Mouse (Mus musculus) layer of hippocampus, postnatal 10 days (tissue): Measurements from ENCODE around the gene C1ql1. TPM values are rescaled to one million over a fixed set of nuclear protein-coding genes. Genes with fewer than 3 reads are reported as not detected.

ENCODE experiments used
- DNase-seq, 2 experiments: peaks; one replicate each; pipeline ENCODE4 v3.0.0; 2021; ENCODE audit warnings: low spot score in 2 of 2
- total RNA-seq, 2 experiments: library from RNA; stranded (reverse); gene quantifications; 2 replicates each; pipeline ENCODE4 v1.2.3; 2021

The C1ql1 gene
- total RNA-seq, 2 experiments from 2014 or later: 32.3 to 37.5 TPM

GRCm38 (mm10) chr11:102902107-102902506 is 44.4 kb downstream of the C1ql1 start:
- no peak for DNase-seq

DNA sequence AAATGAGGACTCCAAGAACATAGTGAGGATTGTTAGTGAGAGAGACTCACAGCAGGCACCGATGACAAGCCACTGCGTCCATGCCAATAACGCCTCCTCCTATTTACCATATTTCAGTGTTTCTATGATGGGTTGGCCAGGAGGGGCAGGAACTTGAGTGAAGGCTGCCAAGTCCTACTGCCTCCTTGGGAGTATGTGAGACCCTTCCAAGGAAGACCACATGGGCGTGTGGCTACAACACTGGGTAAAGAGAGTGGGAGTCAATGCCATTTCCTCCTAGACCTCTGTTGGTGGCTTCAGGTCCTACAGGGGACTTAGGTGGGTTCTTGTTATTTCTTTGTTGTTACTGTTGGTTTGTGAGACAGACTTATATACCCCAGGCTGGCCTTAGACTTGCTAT is 45.3 kb downstream of the C1ql1 start:
- no peak for DNase-seq

DNA sequence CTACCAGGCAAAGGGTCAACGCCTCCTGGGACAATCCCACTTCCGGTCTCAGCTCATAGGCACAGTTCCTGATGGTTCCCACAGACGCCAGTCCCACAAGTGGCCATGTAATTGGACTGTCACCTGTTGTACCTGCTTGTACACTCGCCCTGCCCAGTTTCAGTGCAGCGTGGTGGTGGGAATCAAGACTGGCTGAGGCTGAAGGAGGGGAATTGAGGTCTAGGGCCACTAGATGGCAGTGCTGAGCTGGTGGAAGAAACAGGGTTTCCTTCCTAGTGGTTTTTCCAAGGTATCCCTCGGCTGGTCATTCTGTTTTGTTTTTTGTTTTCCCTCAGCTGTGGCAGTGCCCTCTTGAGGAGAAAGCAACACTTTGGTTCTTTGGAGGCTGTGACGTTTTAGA is 45.7 kb downstream of the C1ql1 start, which contains the start of gene Gfap:
Gene Gfap (minus strand): TSS at position 150 of the 400 bp plus-strand sequence.
- peak; percentile 91 to 93 for DNase-seq

DNA sequence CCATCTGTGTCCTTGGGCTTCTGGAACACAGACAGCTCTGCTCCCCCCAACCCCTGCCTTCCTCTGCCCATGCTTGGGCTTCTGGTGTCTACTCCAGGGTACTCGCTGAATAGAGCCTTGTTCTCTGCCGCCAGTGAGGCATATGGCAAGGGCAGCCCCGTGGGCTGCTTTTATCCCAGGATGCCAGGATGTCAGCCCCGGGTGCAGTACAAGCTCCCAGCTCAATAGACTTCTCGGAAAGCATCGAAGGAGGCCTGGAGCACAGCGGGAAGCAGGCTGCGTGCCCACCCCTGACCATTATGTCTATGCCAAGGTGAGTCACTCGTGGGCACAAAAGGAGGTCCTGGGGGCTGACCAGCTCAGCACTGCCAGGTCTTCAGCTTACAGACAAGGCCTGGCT is 48.1 kb downstream of the C1ql1 start:
- peak; percentile 72 to 78 for DNase-seq

DNA sequence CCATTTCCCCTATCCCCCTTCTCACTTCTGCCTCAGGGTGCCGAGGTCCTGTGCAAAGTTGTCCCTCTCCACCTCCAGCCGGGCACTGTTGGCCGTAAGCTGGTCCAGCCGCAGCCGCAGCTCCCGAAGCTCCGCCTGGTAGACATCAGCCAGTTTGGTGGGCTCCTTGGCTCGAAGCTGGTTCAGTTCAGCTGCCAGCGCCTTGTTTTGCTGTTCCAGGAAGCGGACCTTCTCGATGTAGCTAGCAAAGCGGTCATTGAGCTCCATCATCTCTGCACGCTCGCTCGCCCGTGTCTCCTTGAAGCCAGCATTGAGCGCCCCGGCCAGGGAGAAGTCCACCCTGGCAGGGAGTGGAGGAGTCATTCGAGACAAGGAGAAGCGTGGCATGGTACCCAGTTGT is 49.8 kb downstream of the C1ql1 start:
- peak in 1 of 2 experiments; percentile 45 for DNase-seq

- no peak for DNase-seq
Measured at GRCm38 (mm10) chr11:102895779-102896178, 50.7 kb downstream of the C1ql1 start.

GRCm38 (mm10) chr11:102894716-102895115 is 51.8 kb downstream of the C1ql1 start:
- no peak for DNase-seq

DNA sequence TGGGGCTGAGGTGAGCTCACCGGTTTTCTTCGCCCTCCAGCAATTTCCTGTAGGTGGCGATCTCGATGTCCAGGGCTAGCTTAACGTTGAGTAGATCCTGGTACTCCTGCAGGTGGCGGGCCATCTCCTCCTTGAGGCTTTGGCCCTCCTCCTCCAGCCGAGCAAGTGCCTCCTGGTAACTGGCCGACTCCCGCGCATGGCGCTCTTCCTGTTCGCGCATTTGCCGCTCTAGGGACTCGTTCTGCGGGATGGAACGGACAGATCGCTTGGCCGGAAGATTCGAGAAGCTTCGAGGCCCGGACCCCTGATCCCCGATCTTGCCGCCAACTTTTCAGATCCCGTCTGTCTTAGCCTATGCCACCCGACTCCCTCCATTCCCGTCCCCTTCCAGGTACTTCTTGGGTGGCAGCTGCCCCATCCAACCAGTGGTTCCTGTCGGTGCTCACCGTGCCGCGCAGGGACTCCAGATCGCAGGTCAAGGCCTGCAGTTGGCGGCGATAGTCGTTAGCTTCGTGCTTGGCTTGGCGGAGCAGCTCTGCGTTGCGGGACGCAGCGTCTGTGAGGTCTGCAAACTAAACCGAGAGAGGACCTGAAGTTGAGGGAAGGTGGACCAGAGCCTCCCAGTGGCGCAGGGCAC is 53.4 kb downstream of the C1ql1 start:
- DNase-seq: peak in 1 of 2 experiments; percentile 62

DNA sequence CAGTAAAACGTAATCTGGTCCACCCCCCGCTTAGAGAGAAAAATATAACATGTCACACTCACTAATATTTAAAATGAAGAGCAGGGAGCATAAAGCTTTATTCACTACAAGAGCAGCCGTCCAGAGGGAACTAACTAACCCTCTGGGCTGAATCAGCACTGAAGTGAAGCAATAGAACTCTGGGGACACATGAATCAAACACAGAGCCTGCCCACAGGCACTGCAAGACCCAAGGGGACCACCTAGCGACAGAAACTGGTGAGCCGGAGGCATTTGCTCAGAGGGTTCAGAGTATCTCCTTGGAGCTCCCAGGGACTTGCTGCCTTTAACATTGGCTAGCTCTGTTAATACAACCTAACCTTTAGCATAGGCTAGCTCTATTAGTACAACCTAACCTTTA is 56.4 kb downstream of the C1ql1 start:
- no peak for DNase-seq

Other genes starting within 250 kb of the C1ql1 start
- gene Ccdc43, start 248.9 kb downstream of the C1ql1 start, total RNA-seq: 10 to 100 TPM; 28.3 to 36.1 TPM
- 100 to 1,000 TPM; 130 to 149 TPM for gene Adam11, start 185.2 kb downstream of the C1ql1 start, total RNA-seq
- 10 to 100 TPM; 15.4 to 17.6 TPM for gene Gjc1, start 127.0 kb downstream of the C1ql1 start, total RNA-seq
- 10 to 100 TPM in 1 of 2 experiments, 1 to 10 TPM in 1; 9.3 to 11.1 TPM for gene Higd1b, start 110.8 kb downstream of the C1ql1 start, total RNA-seq
- gene Eftud2, start 65.7 kb downstream of the C1ql1 start, total RNA-seq: 100 to 1,000 TPM; 105 to 117 TPM
- gene Ccdc103, start 65.5 kb downstream of the C1ql1 start, total RNA-seq: 1 to 10 TPM; 1.1 to 1.4 TPM
- gene Fam187a, start 61.5 kb downstream of the C1ql1 start, total RNA-seq: not detected
- gene Gfap, start 45.8 kb downstream of the C1ql1 start, total RNA-seq: 100 to 1,000 TPM; 273 to 295 TPM
- gene Kif18b, start 21.6 kb downstream of the C1ql1 start, total RNA-seq: 1 to 10 TPM; 2.6 TPM
- gene Nmt1, start 81.5 kb upstream of the C1ql1 start, total RNA-seq: 10 to 100 TPM; 79.7 to 87.3 TPM
- 100 to 1,000 TPM; 117 to 118 TPM for gene Dcakd, start 81.6 kb upstream of the C1ql1 start, total RNA-seq
- gene Plcd3, start 155.0 kb upstream of the C1ql1 start, total RNA-seq: 10 to 100 TPM; 13.4 to 13.7 TPM
- gene Acbd4, start 155.0 kb upstream of the C1ql1 start, total RNA-seq: 10 to 100 TPM; 63.1 to 66.1 TPM
- gene Hexim1, start 169.5 kb upstream of the C1ql1 start, total RNA-seq: 10 to 100 TPM; 38.0 to 38.7 TPM
- gene Hexim2, start 185.7 kb upstream of the C1ql1 start, total RNA-seq: 10 to 100 TPM; 14.4 to 16.9 TPM
- gene Fmnl1, start 224.4 kb upstream of the C1ql1 start, total RNA-seq: 10 to 100 TPM; 83.4 to 87.0 TPM